Mouse (Mus musculus) neural tube, embryonic 14.5 days (tissue): ENCODE measurements around the gene Zfp691. TPM values are rescaled to one million over a fixed set of nuclear protein-coding genes. Genes with fewer than 3 reads are reported as not detected.

Source experiments
- ATAC-seq: fragments of 200-750 bp; cut with Nextera tagmentation; 2 replicates; pipeline ENCODE4 v1.8.0; 2017; ENCODE audit warnings: low read depth, mild to moderate bottlenecking, moderate TSS enrichment, moderate library complexity
- H3K27ac ChIP-seq: fragments of 300-500 bp; sonication (generic); 2 replicates; pipeline ENCODE4 v1.5.1; 2014; ENCODE audit warnings: low read depth, mild to moderate bottlenecking, control low read depth, low read length, moderate library complexity, mixed read lengths
- H3K27me3 ChIP-seq: fragments of 300-500 bp; sonication (generic); 2 replicates; pipeline ENCODE4 v1.6.1; 2014; ENCODE audit warnings: low read length; ENCODE audit not compliant: control insufficient read depth, insufficient read depth
- H3K36me3 ChIP-seq: fragments of 300-500 bp; sonication (generic); 2 replicates; pipeline ENCODE4 v1.6.1; 2014; ENCODE audit warnings: low read length, mixed read lengths; ENCODE audit not compliant: control insufficient read depth, insufficient read depth
- H3K4me1 ChIP-seq: fragments of 300-500 bp; sonication (generic); 2 replicates; pipeline ENCODE4 v1.6.1; 2014; ENCODE audit warnings: low read length; ENCODE audit not compliant: control insufficient read depth, insufficient read depth
- H3K4me2 ChIP-seq: fragments of 300-500 bp; sonication (generic); 2 replicates; pipeline ENCODE4 v1.6.1; 2014; ENCODE audit warnings: mild to moderate bottlenecking, low read depth, low read length, control low read depth
- H3K4me3 ChIP-seq: fragments of 300-500 bp; sonication (generic); 2 replicates; pipeline ENCODE4 v1.5.1; 2014; ENCODE audit warnings: low read depth, low read length, control low read depth, mixed read lengths
- H3K9ac ChIP-seq: fragments of 300-500 bp; sonication (generic); replicated peaks from 2 replicates; pipeline ENCODE4 v1.6.1; 2014; ENCODE audit warnings: low read depth, mild to moderate bottlenecking, control low read depth, low read length, mixed read lengths
- H3K9me3 ChIP-seq: fragments of 300-500 bp; sonication (generic); 2 replicates; pipeline ENCODE4 v1.6.1; 2016; ENCODE audit warnings: low read length; ENCODE audit not compliant: control insufficient read depth
- WGBS: fragments of 180-500 bp; shearing (Covaris S2); extraction: QIAGEN DNeasy Blood & Tissue Kit; methylation state at CpG from one replicate; pipeline ENCODE4 v1.1.7; 2014; 5-methylcytosine and 5-hydroxymethylcytosine counted together
- polyA plus RNA-seq: library from polyadenylated mRNA; unstranded; fragments of >200 nt; fragmentation: Nextera tagmentation; extraction: Ambion mirVana; gene quantifications from 2 replicates; pipeline ENCODE4 v1.2.1, GENCODE M21; 2014

Zfp691 gene
- polyA plus RNA-seq, 1 experiment from 2014 or later, result 6.1 TPM

DNA sequence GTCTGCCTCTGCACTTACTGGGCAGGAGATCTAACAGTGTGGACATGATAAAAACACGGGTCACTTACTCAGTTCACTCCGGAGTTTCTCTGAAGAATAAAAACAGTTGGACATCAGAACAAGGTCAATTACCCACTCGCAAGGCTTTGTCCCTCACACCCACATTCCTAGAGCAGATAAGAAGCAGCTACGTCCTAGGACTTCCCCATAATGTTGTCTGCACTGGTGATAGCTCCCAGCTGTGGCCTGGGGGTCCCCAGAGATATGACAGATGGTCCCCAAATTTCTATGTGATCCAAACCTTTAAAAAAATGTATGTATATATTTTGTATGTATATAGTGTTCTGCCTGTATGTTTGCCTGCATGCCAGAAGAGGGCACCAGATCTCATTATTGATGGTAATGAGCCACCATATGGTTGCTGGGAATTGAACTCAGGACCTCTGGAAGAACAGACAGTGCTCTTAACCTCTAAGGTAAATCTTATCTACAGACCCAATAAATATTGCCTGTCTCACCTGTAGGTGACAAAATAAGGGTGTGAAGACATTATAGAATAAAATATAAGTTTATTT is 6.2 kb upstream of the Zfp691 start:
- Histone ChIP-seq H3K9me3 (no peaks in the 10 kb centered on the region), H3K36me3 (no peaks in the 10 kb centered on the region), H3K4me3 (no peak overlapping the region), H3K4me1 (no peaks in the 10 kb centered on the region), H3K9ac (no peak overlapping the region), H3K27me3 (no peaks in the 10 kb centered on the region), H3K27ac (no peak overlapping the region), H3K4me2 (no peak overlapping the region)
- 54% methylated on average over 4 of the region's 4 CpGs for WGBS
- ATAC-seq, result no peak

DNA sequence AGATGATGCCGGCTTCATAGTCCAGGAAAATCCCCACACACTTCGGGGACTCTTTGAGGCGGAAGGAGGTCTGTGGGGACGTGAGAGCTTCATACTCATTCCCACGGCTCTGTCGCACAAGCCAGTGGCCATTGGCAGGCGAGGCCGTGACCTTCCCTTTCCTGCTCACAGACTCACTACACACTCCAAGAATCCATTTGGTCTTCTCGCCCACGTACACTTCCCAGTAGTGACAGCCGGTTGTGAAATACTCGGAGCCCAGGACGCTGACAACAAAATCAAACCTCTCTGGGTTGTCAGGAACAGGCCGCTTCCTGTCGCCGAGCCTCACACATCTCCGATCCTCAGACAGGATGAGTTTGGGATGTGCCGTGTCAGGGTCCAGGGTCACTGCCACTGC is 4.3 kb upstream of the Zfp691 start:
- H3K9ac ChIP-seq, result no peak overlapping the region
- no peaks in the 10 kb centered on the region for H3K4me1 ChIP-seq
- H3K27ac ChIP-seq, result no peak overlapping the region
- WGBS, result 78% methylated on average over 18 of the region's 18 CpGs
- no peaks in the 10 kb centered on the region for H3K9me3 ChIP-seq
- no peak for ATAC-seq
- H3K27me3 ChIP-seq, result no peaks in the 10 kb centered on the region
- H3K4me2 ChIP-seq, result no peak overlapping the region
- H3K36me3 ChIP-seq, result no peaks in the 10 kb centered on the region
- H3K4me3 ChIP-seq, result no peak overlapping the region

DNA sequence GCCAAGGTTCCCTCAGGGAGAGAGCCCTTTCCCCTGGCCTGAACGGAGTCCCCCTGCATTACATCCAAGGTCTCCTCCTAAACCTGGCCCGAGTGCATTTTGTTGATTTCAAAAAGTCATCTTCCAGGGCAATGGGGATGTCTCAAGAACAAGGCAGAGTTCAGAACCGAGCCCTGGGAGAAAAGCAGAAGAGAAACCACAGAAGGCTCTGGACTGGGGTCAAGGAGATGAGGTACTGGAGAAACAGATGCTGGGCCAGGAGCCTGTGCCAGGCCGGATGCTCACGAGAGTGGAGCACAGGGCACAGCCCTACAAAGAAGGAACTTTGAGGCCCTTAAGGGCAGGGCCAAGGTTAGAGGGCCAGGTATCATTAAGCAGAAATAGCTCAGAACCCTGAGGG is 3.7 kb upstream of the Zfp691 start:
- no peak overlapping the region for H3K27ac ChIP-seq
- 79% methylated on average over 5 of the region's 5 CpGs for WGBS

DNA sequence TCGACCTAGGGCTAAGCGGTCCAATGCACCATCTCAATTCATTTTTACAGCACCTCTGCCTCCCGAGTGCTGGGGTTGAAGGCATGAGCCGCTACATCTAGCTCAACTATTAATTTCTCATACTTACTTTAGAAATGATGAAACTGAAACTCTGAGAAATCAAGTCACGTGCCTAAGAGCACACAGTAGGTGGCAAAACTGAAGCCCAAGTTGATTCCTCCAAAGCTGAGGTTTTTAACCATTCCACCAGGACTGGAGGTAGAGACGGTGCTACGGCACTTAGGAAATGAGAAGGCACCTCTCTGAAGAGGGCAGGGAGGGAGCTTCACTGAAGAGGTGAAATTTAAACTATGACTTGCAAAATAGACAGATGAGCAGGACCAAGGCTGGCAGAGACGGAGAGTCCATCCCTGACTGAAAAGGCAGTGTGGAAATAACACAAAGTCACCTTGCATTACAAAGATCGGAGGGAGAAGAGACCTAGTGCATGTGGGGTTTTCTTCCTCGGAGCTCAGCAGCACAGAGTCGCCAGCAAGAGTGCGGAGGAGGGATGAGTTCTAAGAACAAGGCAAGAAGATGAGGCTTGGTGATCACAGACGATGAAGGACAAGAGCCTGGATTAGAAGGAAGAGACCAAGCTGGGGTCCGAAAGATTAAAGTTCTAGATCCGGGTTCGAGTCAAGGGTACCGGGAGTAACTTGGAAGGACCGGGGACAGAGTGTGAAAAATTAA is 910 bp downstream of the Zfp691 start:
- ATAC-seq, result no peak
- no peak overlapping the region for H3K27ac ChIP-seq
- H3K9ac ChIP-seq, result peak overlapping the region; percentile 67
- no peaks in the 10 kb centered on the region for H3K27me3 ChIP-seq
- peaks cover 5% of the 10 kb centered on the region for H3K36me3 ChIP-seq
- WGBS, result 41% methylated on average over 18 of the region's 18 CpGs
- peak overlapping the region; percentile 45 for H3K4me3 ChIP-seq
- H3K4me2 ChIP-seq, result peak overlapping the region; percentile 89
- peaks cover 11% of the 10 kb centered on the region for H3K4me1 ChIP-seq
- no peaks in the 10 kb centered on the region for H3K9me3 ChIP-seq

More for the DNA sequence above, 3.7 kb upstream of the Zfp691 start:
- Histone ChIP-seq H3K9me3 (no peaks in the 10 kb centered on the region), H3K36me3 (no peaks in the 10 kb centered on the region), H3K27me3 (no peaks in the 10 kb centered on the region), H3K4me2 (no peak overlapping the region), H3K4me1 (peaks cover 6% of the 10 kb centered on the region; the same call in 1 of the 2 replicates), H3K4me3 (no peak overlapping the region), H3K9ac (no peak overlapping the region)
- no peak for ATAC-seq

DNA sequence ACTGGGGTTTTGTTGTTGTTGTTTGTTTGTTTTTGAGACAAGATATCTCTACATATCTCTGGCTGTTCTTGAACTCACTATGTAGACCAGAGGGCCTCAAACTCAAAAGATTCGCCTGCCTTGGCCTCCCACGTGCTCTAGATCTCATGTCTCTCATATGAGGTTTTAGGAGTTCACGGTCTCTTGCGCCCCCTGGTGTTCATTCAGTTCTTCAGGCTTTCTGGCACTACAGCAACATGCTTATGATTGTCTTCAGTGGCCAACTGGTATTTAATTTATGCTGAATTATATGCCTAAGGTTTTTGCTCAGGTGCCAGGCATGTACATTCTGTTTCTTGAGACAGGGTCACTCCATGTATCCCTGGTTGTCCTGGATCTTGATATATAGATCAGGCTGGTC is 6.3 kb downstream of the Zfp691 start:
- Histone ChIP-seq H3K4me3 (no peak overlapping the region), H3K27ac (no peak overlapping the region), H3K9me3 (no peaks in the 10 kb centered on the region), H3K4me1 (peaks cover 5% of the 10 kb centered on the region), H3K36me3 (peaks cover 5% of the 10 kb centered on the region), H3K4me2 (no peak overlapping the region), H3K9ac (no peak overlapping the region), H3K27me3 (no peaks in the 10 kb centered on the region)
- WGBS, result 3% methylated on average over 4 of the region's 4 CpGs
- ATAC-seq, result peak; percentile 63; the same call in 1 of the 2 replicates

DNA sequence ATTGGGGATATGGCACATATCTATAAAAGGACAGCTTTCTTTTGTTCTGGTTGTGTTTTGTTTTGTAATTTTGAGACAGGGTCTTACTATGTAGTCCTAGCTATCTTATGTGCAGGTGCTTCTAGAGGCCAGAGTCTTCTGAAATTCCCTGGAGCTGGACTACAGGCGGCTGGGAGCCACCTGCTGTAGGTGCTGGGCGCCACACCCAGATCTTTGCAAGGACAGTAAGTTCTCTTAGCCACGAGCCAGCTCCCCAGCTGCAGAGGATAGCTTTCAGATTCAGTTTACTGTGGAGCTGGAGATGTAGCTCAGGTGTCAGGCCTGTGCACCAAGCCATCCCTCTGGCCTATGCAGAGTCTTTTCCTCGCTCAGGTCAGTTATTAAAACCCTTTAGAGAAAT is 6.9 kb downstream of the Zfp691 start:
- H3K36me3 ChIP-seq, result peaks cover 5% of the 10 kb centered on the region
- H3K4me1 ChIP-seq, result no peaks in the 10 kb centered on the region
- H3K9ac ChIP-seq, result no peak overlapping the region
- no peak overlapping the region for H3K27ac ChIP-seq
- no peak overlapping the region for H3K4me3 ChIP-seq
- ATAC-seq, result no peak
- H3K4me2 ChIP-seq, result no peak overlapping the region
- 91% methylated on average over 4 of the region's 4 CpGs for WGBS
- H3K27me3 ChIP-seq, result no peaks in the 10 kb centered on the region
- no peaks in the 10 kb centered on the region for H3K9me3 ChIP-seq

DNA sequence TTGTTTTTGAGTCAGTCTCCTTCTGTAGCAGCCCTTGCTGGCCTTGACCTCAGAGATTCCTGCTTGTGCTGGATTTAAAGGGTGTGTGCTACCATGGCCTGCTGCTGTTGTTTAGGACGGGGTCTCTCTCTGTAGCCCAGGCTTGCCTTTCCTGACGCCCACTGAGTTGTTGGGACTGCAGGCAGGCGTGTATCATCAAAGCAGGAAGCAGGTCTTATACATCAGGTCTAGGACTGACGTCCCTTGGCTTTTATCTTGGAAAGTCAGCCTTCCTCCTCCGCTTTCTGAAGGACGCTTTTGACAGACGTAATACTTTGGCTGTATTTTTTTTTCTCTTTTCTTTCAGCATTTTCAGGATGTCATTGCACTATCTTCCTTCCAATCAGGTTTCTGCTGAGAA is 8.1 kb downstream of the Zfp691 start:
- Histone ChIP-seq H3K36me3 (peaks cover 5% of the 10 kb centered on the region), H3K4me2 (no peak overlapping the region), H3K4me3 (no peak overlapping the region), H3K27me3 (no peaks in the 10 kb centered on the region), H3K9me3 (no peaks in the 10 kb centered on the region), H3K4me1 (no peaks in the 10 kb centered on the region), H3K27ac (no peak overlapping the region), H3K9ac (no peak overlapping the region)
- WGBS, result 82% methylated on average over 7 of the region's 7 CpGs
- ATAC-seq, result no peak

DNA sequence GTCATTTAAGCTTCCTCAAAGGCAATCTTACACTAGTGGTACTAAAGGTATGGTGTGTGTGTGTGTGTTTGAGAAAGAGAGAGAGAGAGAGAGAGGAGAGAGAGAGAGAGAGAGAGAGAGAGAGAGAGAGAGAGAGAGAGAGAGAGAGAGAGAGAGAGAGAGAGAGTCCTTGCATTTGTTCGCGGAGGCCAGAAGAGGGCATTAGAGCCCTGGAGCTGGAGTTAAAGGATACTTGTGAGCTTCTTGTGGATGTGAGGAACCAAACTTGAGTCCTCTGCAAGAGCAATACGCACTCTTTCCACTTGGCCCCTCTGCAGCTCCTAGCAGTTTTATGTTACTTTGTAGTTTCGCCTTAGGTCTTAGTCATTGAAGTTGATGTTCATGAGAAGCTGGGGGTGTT is 11.0 kb downstream of the Zfp691 start:
- H3K9ac ChIP-seq, result no peak overlapping the region
- no peak for ATAC-seq
- H3K9me3 ChIP-seq, result no peaks in the 10 kb centered on the region
- no peaks in the 10 kb centered on the region for H3K27me3 ChIP-seq
- no peaks in the 10 kb centered on the region for H3K4me1 ChIP-seq
- H3K27ac ChIP-seq, result no peak overlapping the region
- 74% methylated on average over 4 of the region's 4 CpGs for WGBS
- no peak overlapping the region for H3K4me3 ChIP-seq
- H3K4me2 ChIP-seq, result no peak overlapping the region
- H3K36me3 ChIP-seq, result no peaks in the 10 kb centered on the region

DNA sequence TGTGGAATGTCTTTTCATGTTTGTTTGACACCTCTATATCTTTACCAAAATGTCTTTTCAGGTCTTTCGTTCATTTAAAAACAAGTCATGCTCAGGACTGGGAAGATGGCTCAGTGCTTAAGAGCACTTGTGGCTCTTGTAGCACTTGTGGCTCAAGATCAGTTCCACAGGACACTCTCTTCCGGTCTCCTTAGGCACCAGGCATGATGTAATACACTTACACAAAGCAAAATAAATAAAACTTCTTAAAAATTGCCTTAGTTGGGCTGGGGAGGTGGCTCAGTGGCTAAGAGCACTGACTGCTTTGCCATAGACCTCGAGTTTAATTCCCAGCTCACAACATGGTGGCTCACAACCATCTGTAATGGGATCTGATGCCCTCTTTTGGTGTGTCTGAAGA is 12.6 kb downstream of the Zfp691 start:
- H3K4me1 ChIP-seq, result no peaks in the 10 kb centered on the region
- H3K4me3 ChIP-seq, result no peak overlapping the region
- H3K27me3 ChIP-seq, result no peaks in the 10 kb centered on the region
- no peak overlapping the region for H3K4me2 ChIP-seq
- H3K27ac ChIP-seq, result no peak overlapping the region
- no peak for ATAC-seq
- no peaks in the 10 kb centered on the region for H3K36me3 ChIP-seq
- H3K9ac ChIP-seq, result no peak overlapping the region
- 76% methylated on average over 3 of the region's 3 CpGs for WGBS
- H3K9me3 ChIP-seq, result no peaks in the 10 kb centered on the region
